Comparison of ENCODE assay signal across 8 mouse cellular contexts in the genomic region with DNA sequence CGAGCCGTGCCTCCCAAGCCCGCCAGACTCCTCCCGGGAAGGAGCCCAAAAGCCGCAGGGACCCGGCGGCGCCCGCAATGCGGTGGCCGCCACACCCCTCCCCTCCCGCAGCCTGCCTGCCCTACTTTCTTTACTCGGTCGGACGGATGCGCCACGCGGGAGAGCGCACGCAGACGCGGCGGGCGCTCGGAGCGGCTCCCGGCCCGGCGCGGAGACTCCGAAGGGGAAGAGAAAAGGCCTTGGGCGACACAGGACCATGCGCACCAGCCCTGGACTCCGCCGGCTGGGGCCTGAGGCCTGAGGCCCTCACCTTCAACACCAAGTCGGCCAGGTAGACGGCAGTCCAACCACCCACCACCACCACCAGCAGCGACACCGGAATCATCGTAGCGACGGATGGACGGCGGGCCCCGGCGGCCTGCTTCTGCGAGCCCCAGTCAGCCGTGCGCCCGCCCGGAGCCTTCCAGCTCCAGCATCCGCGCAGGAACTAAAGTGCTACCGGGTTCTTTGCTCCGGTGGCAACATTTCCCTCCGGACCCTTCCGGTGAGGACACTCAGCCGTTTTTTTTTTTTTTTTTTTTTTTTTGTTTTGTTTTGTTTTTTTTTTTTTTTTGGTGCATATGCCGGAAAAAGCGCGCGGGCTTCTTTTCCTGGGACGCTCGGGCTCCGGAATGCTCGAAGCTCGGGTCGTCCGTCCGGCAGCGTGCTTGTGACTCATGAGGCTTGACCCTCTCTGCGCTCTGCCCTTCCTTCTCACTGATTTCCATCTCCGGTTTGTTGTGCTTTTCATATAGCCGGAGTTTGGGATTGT. TPM values are rescaled to one million over a fixed set of nuclear protein-coding genes. Genes with fewer than 3 reads are reported as not detected.
A peak's percentile ranks its signal among the peaks of the same experiment; 100 is the strongest.
DNase-seq lines count a peak whose midpoint lies in the region; ATAC-seq and TF ChIP-seq lines count a peak whose summit lies in the region.

A gene (minus strand): TSS at position 530 of the 811 bp plus-strand sequence.

- peak within 1 kb of the TSS; percentile 78 for H3K9ac ChIP-seq in forebrain, embryonic 13.5 days
- H3K9ac ChIP-seq in lung, embryonic 16.5 days (ENCODE audit: low read length), result peak within 1 kb of the TSS; percentile 84

- TF ChIP-seq POLR2A in thymus, adult 2 months (IDR thresholded peaks at IDR 0.05; ENCODE audit: control insufficient read depth, extremely low read depth, insufficient read depth, low read length, poor library complexity), result peak; percentile 43; the same call in 1 of the 2 replicates

- no peaks in the 10 kb centered on the region for H3K27me3 ChIP-seq in forebrain, embryonic 13.5 days
- no peaks in the 10 kb centered on the region for H3K27me3 ChIP-seq in lung, embryonic 16.5 days (ENCODE audit: control insufficient read depth, insufficient read depth, low read depth, low read length)
- no peaks in the 10 kb centered on the region for H3K27me3 ChIP-seq in thymus, adult 2 months (ENCODE audit: control insufficient read depth, insufficient read depth, low read length)

- WGBS in forebrain, embryonic 13.5 days, result 20% methylated on average over 69 of the region's 74 CpGs
- 19% methylated on average over 57 of the region's 74 CpGs for WGBS in lung, embryonic 16.5 days
- WGBS in thymus, adult 2 months, result under 1% methylated on average over 54 of the region's 74 CpGs

- H3K4me2 ChIP-seq in forebrain, embryonic 13.5 days, result peak within 1 kb of the TSS; percentile 57
- peak within 1 kb of the TSS; percentile 55 for H3K4me2 ChIP-seq in lung, embryonic 16.5 days (ENCODE audit: low read depth, low read length)

- DNase-seq in CD8-positive naive resting alpha-beta T cell, adult 2 months (ENCODE audit: low read depth in 2 of 2, low spot score in 2 of 2), result peak; percentile 53 to 56
- DNase-seq in heart, postnatal 10 days, result peak; percentile 61 to 73
- DNase-seq in layer of hippocampus, adult 18-20 months (ENCODE audit: low spot score in 2 of 2), result peak; percentile 18 to 49
- DNase-seq in ovary, adult 18-20 months (ENCODE audit: low spot score), result peak; percentile 34
- DNase-seq in thymus, adult 2 months, result peak; percentile 44

- no peaks in the 10 kb centered on the region for H3K36me3 ChIP-seq in forebrain, embryonic 13.5 days (ENCODE audit: poor library complexity, severe bottlenecking)
- no peaks in the 10 kb centered on the region for H3K36me3 ChIP-seq in lung, embryonic 16.5 days (ENCODE audit: control insufficient read depth, insufficient read depth, low read length)
- H3K36me3 ChIP-seq in thymus, adult 2 months (ENCODE audit: control insufficient read depth, insufficient read depth, low read length), result no peaks in the 10 kb centered on the region

- peak; percentile 89 for ATAC-seq in forebrain, embryonic 13.5 days
- peak; percentile 87 for ATAC-seq in lung, embryonic 16.5 days (ENCODE audit: low read depth)

- H3K4me3 ChIP-seq in brown adipose tissue, adult 24 weeks (ENCODE audit: insufficient read depth, low read depth, low read length), result peak within 1 kb of the TSS; percentile 99
- H3K4me3 ChIP-seq in forebrain, embryonic 13.5 days, result peak within 1 kb of the TSS; percentile 59
- H3K4me3 ChIP-seq in lung, embryonic 16.5 days (ENCODE audit: low read length), result peak within 1 kb of the TSS; percentile 67
- H3K4me3 ChIP-seq in thymus, adult 2 months (ENCODE audit: control insufficient read depth, insufficient read depth, low read length), result peak within 1 kb of the TSS; percentile 100

- peak within 1 kb of the TSS; percentile 95 for H3K27ac ChIP-seq in brown adipose tissue, adult 24 weeks (replicated peaks; ENCODE audit: low read depth, low read length)
- peak within 1 kb of the TSS; percentile 88 for H3K27ac ChIP-seq in forebrain, embryonic 13.5 days
- H3K27ac ChIP-seq in lung, embryonic 16.5 days (ENCODE audit: low read length), result peak within 1 kb of the TSS; percentile 94
- peak within 1 kb of the TSS; percentile 91 for H3K27ac ChIP-seq in thymus, adult 2 months (ENCODE audit: control insufficient read depth, insufficient read depth, low read length)

- H3K9me3 ChIP-seq in forebrain, embryonic 13.5 days (replicated peaks), result no peaks in the 10 kb centered on the region
- no peaks in the 10 kb centered on the region for H3K9me3 ChIP-seq in lung, embryonic 16.5 days (ENCODE audit: control insufficient read depth, low read length)

- no peaks in the 10 kb centered on the region; the same call in 1 of the 2 replicates for H3K4me1 ChIP-seq in brown adipose tissue, adult 24 weeks (ENCODE audit: control insufficient read depth, insufficient read depth, insufficient read length, low read length)
- 0 out of 2 replicates have a peak, but pooled peaks cover 8% of the 10 kb centered on the region for H3K4me1 ChIP-seq in forebrain, embryonic 13.5 days
- H3K4me1 ChIP-seq in lung, embryonic 16.5 days (replicated peaks; ENCODE audit: control insufficient read depth, insufficient read depth, low read length), result peaks cover 3% of the 10 kb centered on the region; the same call in 1 of the 2 replicates
- H3K4me1 ChIP-seq in thymus, adult 2 months (replicated peaks; ENCODE audit: control insufficient read depth, insufficient read depth, low read length), result peaks cover 4% of the 10 kb centered on the region

- no peak for TF ChIP-seq CTCF in thymus, adult 2 months (IDR thresholded peaks at IDR 0.05; ENCODE audit: borderline replicate concordance, control insufficient read depth, extremely low read depth, insufficient read depth, low read length, poor library complexity)

- intact Hi-C loops in heart, postnatal 10 days (cut with DNase I), result loop anchor here (5.0 to 10.0 kb wide), 2 partner anchors 106 to 1656 kb away; a partner anchor contains a TSS

RNA-seq across cellular contexts. Expression of the gene that starts here (rescaled TPM):
- polyA plus RNA-seq in brown adipose tissue, adult 24 weeks (2012; ENCODE audit: insufficient read depth, insufficient read length, missing spikeins), result 5.0 and 6.3 TPM in 2 replicates
- polyA plus RNA-seq in forebrain, embryonic 13.5 days (2015; fragmentation: Nextera tagmentation; extraction: Ambion mirVana), result 26.1 and 26.7 TPM in 2 replicates
- 10 to 100 TPM; 15.9 to 17.2 TPM for total RNA-seq in heart, postnatal 10 days (2021)
- 10 to 100 TPM; 29.7 to 32.7 TPM for total RNA-seq in layer of hippocampus, adult 18-20 months (2021)
- polyA plus RNA-seq in lung, embryonic 16.5 days (2015; fragmentation: Nextera tagmentation; extraction: Ambion mirVana), result 18.9 and 22.8 TPM in 2 replicates
- polyA plus RNA-seq in thymus, adult 2 months (2012; rRNA removed), result 13.3 and 17.7 TPM in 2 replicates

Comparison
In these comparisons a context has a peak if more than half of its experiments do, and no peak if none do; other contexts are left out.
1. Peak in every context shown above with its lines: DNase-seq, ATAC-seq, H3K4me3 ChIP-seq and H3K27ac ChIP-seq.